Mouse (Mus musculus) NIH3T3 (cell line): Measurements from ENCODE around the gene Tuba3b.

Source experiments
- DNase-seq: peaks from one replicate; pipeline ENCODE4 v3.0.0-alpha.2; 2012; ENCODE audit warnings: low read depth

Gene Tuba3b

GRCm38 (mm10) chr6:145615666-145616210 lies at the start of gene Tuba3b:
Gene Tuba3b (plus strand): TSS chr6:145615757.
- DNase-seq, result no peak

GRCm38 (mm10) chr6:145567296-145567695 lies 48.3 kb upstream of the Tuba3b start:
- no peak for DNase-seq

DNA sequence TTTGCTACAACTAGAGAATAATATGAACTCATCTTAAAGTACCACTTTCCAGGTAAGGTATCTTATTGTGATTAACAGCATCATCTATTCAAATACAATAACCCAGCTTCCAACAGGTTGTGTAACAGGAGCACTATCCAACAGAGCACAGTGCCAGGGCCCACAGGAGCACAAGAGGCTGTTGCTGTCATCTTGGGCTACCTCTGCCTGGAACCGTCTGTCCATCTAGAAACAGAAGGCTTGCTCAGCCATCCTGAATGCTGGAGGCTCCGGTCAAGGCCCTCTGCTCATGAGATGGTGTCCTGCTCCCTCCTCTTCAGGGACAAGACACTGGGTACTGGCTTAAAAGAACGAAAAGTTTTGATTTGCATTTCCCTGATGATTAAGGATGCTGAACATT lies 47.7 kb upstream of the Tuba3b start:
- no peak for DNase-seq

GRCm38 (mm10) chr6:145568701-145569100 lies 46.9 kb upstream of the Tuba3b start:
- DNase-seq, result no peak

DNA sequence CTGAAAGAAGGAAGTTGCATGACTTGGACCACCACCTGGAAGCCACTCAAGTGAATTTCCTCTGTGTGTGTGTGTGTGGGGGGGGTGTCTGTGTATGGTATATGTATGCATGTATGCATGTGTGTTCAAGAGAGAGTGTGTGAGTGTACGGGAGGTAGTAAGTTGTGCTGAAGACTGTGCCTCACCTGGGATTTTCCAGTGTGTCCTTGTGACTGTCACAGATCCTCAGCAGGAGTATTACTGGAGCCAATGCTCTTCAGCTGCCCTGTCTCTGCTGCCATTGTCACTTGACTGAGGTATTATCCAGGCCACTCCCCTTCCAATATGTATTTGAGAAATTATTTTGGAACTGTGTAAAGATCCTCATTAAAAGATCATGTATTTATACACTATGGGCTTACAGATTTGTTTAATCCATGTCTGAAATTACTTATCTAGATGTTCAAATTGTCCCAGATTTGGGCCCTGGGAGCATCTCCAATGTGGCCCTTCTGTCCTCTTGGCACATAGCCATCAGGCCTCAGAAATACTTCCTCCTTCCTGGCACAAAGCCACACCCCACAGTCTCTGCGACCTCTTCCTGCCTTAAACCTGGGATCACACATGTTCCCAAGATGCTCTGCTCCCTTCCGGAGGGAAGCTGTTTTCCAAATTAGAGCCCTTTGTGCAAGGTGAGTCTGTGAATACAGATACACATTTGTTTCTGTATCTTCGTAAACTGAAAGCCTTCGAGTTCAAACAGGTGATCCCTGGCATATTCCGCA lies 42.1 kb upstream of the Tuba3b start:
- no peak for DNase-seq

GRCm38 (mm10) chr6:145576762-145577161 lies 38.8 kb upstream of the Tuba3b start:
- no peak for DNase-seq

GRCm38 (mm10) chr6:145578457-145579185 lies 36.9 kb upstream of the Tuba3b start:
- no peak for DNase-seq

DNA sequence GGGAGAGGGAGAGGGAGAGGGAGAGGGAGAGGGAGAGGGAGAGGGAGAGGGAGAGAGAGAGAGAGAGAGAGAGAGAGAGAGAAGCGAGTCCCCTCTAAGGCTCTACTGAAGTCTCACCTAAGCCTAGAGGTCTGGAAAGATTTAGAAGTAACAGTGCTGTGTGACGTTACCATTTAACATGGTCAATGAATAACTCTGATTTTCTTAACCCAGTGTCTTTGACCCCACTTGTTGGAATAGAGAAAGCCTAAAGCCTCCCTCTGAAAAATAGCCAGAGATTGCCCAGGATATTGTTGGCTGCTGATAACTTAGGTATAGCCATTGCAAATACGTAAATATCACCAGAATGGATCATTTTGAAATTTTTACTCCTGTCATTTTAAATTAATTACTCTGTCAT lies 35.8 kb upstream of the Tuba3b start:
- no peak for DNase-seq

DNA sequence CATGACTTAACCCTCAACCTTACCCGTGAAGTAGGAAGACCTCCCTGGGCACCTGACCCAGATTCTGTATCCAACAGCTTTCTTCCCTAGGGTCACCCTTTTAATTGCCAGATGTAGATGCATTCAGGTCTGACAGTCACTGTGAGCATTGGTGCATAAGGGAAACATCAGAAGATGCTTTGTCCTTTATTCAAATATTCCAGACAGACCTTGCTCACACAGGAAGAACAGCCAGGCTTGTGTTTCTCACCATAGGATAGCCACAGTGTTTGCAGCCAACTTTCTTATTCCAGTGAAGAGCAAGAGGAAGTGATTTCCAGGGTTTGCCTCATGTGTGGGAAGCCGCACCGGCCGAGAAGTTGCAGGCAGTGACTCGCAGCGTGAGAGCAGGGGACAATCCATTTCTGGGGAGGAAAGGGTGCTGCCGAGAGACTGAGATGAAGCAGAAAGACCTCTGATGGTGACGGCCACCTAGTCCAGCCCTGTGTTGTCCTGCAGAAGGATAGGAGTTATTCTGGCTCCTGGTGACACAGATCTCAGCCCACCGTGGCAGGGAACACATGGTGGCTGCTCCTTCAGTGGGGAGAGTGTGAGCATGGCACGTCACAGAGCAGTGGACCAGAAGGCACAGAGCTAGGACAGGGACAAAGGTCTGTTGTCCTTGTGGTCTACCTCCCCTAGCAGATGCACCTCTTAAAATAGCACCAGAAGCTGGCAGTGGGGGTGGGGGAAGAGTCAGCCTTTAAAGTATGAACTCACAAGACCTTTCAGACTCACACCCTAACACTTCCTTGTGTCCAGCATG lies 34.0 kb upstream of the Tuba3b start:
- no peak for DNase-seq

GRCm38 (mm10) chr6:145585052-145585973 lies 30.2 kb upstream of the Tuba3b start:
- no peak for DNase-seq

GRCm38 (mm10) chr6:145590501-145591293 lies 24.9 kb upstream of the Tuba3b start:
- DNase-seq, result no peak

- DNase-seq, result no peak
These were observed 24.0 kb upstream of the Tuba3b start for GRCm38 (mm10) chr6:145591578-145591977.

- no peak for DNase-seq
These were observed 23.5 kb upstream of the Tuba3b start for GRCm38 (mm10) chr6:145592036-145592435.

DNA sequence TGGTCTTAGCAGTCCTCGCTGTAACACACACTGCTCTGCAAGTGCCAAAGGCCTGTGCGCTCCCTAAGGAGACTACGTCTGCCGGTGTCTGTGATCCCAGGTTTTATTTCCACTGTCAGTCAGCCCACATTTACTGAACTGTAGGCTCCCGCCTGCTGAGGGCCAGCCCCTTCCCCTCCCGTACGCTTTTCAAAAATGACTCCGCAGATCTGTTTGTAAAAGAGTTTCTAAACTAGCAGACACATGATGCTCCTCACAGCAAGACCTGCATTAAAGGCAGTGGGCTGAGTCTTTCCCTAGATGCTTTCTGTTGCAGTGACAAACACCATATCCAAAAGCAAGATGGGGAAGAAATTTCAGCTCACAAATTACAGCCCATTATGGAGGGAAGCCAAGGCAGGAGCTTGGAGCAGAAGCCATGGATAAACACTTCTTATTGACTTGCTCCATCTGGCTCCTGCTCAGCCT lies 23.0 kb upstream of the Tuba3b start:
- DNase-seq, result no peak

GRCm38 (mm10) chr6:145593991-145594390 lies 21.6 kb upstream of the Tuba3b start:
- DNase-seq, result no peak

- DNase-seq, result peak; percentile 50
These were observed 19.7 kb upstream of the Tuba3b start for GRCm38 (mm10) chr6:145595905-145596304.

DNA sequence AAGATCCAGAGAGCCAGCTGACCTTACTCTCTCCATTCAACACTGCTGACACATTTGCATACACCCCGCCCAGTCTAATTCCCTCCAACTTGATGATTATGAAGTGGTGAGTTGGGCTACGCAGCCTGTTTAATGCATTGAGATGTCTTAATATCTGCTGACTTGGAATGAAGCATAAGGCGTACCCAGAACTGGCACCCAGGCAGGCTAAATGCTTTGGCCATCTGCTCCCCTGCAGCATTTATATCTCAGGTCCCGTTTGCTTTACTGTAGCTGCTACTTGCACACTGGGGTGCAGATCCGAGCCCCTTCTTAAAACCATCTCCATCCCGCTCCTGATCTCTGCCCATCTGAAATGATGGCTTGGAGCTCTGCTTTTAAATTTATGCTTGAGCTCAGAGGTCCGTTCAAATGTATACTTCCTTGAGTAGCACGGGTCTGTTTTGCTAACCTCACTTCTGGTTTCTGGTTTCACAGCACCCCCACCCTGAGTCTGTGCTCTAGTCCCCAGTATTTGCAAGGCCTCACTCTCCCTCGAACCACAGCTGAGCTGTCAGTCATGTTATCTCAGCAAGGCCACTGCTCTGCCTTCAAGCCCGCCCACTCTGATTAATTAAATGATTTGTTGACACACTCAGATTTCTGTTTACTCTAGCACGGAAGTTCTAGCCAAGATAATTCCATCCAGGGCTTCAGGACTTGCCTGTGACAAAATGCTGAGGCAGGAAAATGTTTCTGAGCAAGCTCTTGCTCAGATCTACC lies 16.6 kb upstream of the Tuba3b start:
- no peak for DNase-seq

DNA sequence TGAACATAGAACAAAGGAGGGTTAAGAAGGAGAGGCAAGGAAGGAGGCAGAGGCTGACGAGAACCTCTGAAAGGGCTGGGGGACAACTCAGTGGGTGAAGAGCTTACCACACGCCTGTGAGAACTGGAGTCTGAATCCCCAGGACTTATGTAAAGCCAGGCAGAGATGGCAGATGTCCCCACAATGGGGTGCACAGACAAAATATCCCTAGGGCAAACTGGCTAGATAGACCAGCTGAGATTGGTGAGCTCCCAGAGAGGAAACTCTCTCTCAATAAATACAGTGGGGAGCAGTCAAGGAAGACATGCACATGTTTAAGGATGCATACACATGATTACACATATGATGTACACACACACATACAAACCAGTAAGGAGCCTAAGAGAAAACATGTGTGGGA lies 11.4 kb upstream of the Tuba3b start:
- DNase-seq, result no peak

GRCm38 (mm10) chr6:145604648-145605047 lies 10.9 kb upstream of the Tuba3b start:
- DNase-seq, result no peak

DNA sequence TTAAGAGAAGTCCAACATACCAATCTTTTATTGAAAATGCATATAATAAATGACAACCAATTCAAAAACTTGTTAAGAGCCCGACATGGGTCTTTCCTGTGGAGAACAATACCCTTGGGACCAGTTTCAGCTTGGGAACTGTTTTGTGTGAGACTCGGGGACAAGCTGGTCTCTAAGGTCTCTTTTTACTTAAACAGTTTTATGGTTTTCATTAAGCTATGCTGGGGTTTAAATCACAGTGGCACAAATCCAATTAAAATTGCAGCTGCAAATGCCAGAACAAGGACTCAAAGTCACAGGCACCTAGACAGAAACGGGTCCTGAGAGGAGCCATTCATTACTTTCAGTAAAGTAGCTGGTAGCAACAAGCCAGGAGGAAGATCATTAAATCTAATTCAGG lies 10.4 kb upstream of the Tuba3b start:
- DNase-seq, result no peak
